Mouse (Mus musculus) heart, adult 2 months (tissue): ENCODE results near the gene Fdxacb1. TPM values are rescaled to one million over a fixed set of nuclear protein-coding genes. Genes with fewer than 3 reads are reported as not detected.

Source experiments
- DNase-seq, 2 experiments: peaks; one replicate each; pipeline ENCODE4 v3.0.0; 2021
- H3K27ac ChIP-seq: fragments of 200-600 bp; 2 replicates; pipeline ENCODE4 v1.8.1; 2022
- H3K27me3 ChIP-seq: fragments of 200-500 bp; 2 replicates; pipeline ENCODE4 v1.6.1; 2012; ENCODE audit warnings: mild to moderate bottlenecking, low read length, inconsistent platforms, mixed read lengths; ENCODE audit not compliant: control insufficient read depth, insufficient read depth
- H3K36me3 ChIP-seq: fragments of 200-500 bp; 2 replicates; pipeline ENCODE4 v1.6.1; 2012; ENCODE audit warnings: low read length, inconsistent platforms; ENCODE audit not compliant: control insufficient read depth, insufficient read depth
- H3K4me1 ChIP-seq: fragments of 200-500 bp; 2 replicates; pipeline ENCODE4 v1.6.1; 2011; ENCODE audit warnings: low read length; ENCODE audit not compliant: control insufficient read depth, insufficient read depth
- H3K4me3 ChIP-seq: fragments of 200-600 bp; 2 replicates; pipeline ENCODE4 v1.8.1; 2022
- H3K79me2 ChIP-seq: fragments of 200-500 bp; replicated peaks from 2 replicates; pipeline ENCODE4 v1.6.1; 2012; ENCODE audit warnings: mild to moderate bottlenecking, inconsistent platforms, low read length, moderate library complexity, mixed read lengths; ENCODE audit not compliant: control insufficient read depth, insufficient read depth
- H3K9ac ChIP-seq: fragments of 200-500 bp; 2 replicates; pipeline ENCODE4 v1.6.1; 2012; ENCODE audit warnings: low read depth, mild to moderate bottlenecking, control low read depth, inconsistent platforms, low read length, mixed read lengths
- CTCF ChIP-seq: fragments of 200-600 bp; IDR thresholded peaks from 2 replicates; pipeline ENCODE4 v1.8.1; 2022; ENCODE audit warnings: antibody characterized with exemption, mild to moderate bottlenecking, moderate library complexity
- EP300 ChIP-seq: fragments of 200-500 bp; IDR thresholded peaks from 2 replicates; pipeline ENCODE4 v1.6.1; 2011; ENCODE audit warnings: low read depth, low read length, control low read depth; ENCODE audit not compliant: insufficient read depth
- POLR2A ChIP-seq: fragments of 200-500 bp; IDR thresholded peaks from 2 replicates; pipeline ENCODE4 v1.6.1; 2011; ENCODE audit warnings: mild to moderate bottlenecking, low read depth, low read length, control low read depth; ENCODE audit not compliant: insufficient read depth
- WGBS: fragments of 180-500 bp; shearing (Covaris S2); methylation state at CpG from one replicate; pipeline ENCODE4 v1.1.7; 2018; 5-methylcytosine and 5-hydroxymethylcytosine counted together
- intact Hi-C: fragments of 180-260 bp; cut with DNase I; formaldehyde crosslinking; loops from one replicate; pipeline ENCODE4 v1.15.1; 2025
- polyA plus RNA-seq: library from polyadenylated mRNA; depleted of rRNA; stranded (reverse); fragments of >200 nt; gene quantifications from 2 replicates; pipeline ENCODE4 v1.2.3, GENCODE M21; 2012
- total RNA-seq, 2 experiments: library from RNA; stranded (reverse); gene quantifications; 2 replicates each; pipeline ENCODE4 v1.2.3; 2021

The Fdxacb1 gene
- total and polyA plus RNA-seq, 3 experiments: 3.4 to 5.1 (median 4.7) TPM

DNA sequence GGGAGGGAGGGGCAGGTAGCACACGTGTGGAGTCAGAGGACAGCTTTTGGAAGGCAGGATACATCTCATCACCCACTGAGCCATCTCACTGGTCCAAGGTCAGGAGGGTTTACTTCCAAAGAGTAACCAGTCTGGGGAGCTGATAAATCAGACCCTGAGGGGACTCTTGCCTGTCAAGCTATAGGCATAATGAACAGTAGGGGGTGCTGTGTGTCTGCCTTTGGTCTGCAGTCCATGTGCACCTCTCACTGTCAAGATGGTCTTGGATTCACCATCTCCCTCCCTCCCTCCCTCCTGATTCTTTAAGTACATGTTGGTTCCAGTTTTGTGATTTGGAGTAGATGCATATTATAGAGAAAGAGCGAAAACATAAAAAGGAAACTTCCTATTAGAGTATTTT, 32.9 kb downstream of the Fdxacb1 start:
- Histone ChIP-seq H3K4me1 (no peaks in the 10 kb centered on the region), H3K36me3 (no peaks in the 10 kb centered on the region), H3K9ac (no peak overlapping the region), H3K27ac (no peak overlapping the region), H3K4me3 (no peak overlapping the region), H3K27me3 (no peaks in the 10 kb centered on the region), H3K79me2 (no peaks in the 10 kb centered on the region)
- TF ChIP-seq POLR2A (no peak), CTCF (peak; percentile 73), EP300 (no peak)
- 61% methylated on average over 2 of the region's 2 CpGs for WGBS
- no peak for DNase-seq
- intact Hi-C loops: loop anchor here (5.0 kb wide), 2 partner anchors 211 to 351 kb away; no protein-coding TSS in a partner anchor

- H3K9ac ChIP-seq: no peak overlapping the region
- no peaks in the 10 kb centered on the region for H3K36me3 ChIP-seq
- no peaks in the 10 kb centered on the region for H3K4me1 ChIP-seq
- H3K27me3 ChIP-seq: no peaks in the 10 kb centered on the region
- DNase-seq: no peak
- 85% methylated on average over 7 of the region's 7 CpGs for WGBS
- H3K4me3 ChIP-seq: no peak overlapping the region
- TF ChIP-seq CTCF (no peak), POLR2A (no peak)
- H3K79me2 ChIP-seq: no peaks in the 10 kb centered on the region
- intact Hi-C loops: loop anchor here (5.0 kb wide), 2 partner anchors 209 to 349 kb away; no protein-coding TSS in a partner anchor
- no peak overlapping the region for H3K27ac ChIP-seq
Measured at GRCm38 (mm10) chr9:50803055-50803671, 35.1 kb downstream of the Fdxacb1 start.

DNA sequence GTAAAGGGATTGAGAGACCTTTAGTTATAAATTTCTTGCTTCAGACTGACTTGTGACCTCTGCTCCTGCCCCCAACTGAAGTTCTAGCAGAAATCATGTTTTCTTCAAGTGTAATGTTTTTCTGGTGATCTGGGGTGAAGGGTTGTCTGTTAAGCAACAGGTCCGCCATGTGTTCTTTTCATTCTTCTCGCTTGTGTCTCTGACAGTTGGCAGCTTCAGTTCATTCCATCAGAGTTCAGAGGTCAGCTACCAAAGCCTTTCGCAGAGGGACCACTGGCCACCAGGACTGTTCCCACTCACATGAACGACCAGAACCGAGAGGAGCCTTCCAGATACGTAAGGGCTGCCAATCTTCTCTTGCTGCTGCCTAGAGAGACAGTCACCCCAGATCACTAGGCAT, 40.4 kb downstream of the Fdxacb1 start:
- no peak overlapping the region for H3K27ac ChIP-seq
- intact Hi-C loops: no loop called here
- no peaks in the 10 kb centered on the region for H3K36me3 ChIP-seq
- no peaks in the 10 kb centered on the region for H3K79me2 ChIP-seq
- WGBS: 90% methylated on average over 6 of the region's 6 CpGs
- DNase-seq: no peak
- H3K4me1 ChIP-seq: no peaks in the 10 kb centered on the region
- TF ChIP-seq POLR2A (no peak), CTCF (no peak), EP300 (no peak)
- no peak overlapping the region for H3K9ac ChIP-seq
- H3K4me3 ChIP-seq: no peak overlapping the region
- no peaks in the 10 kb centered on the region for H3K27me3 ChIP-seq

- Histone ChIP-seq H3K4me1 (no peaks in the 10 kb centered on the region), H3K4me3 (no peak overlapping the region), H3K9ac (no peak overlapping the region), H3K27ac (no peak overlapping the region), H3K36me3 (no peaks in the 10 kb centered on the region), H3K27me3 (no peaks in the 10 kb centered on the region), H3K79me2 (no peaks in the 10 kb centered on the region)
- 94% methylated on average over 13 of the region's 13 CpGs for WGBS
- TF ChIP-seq POLR2A: no peak
- no peak for TF ChIP-seq CTCF
- TF ChIP-seq EP300: no peak
- no peak for DNase-seq
- intact Hi-C loops: no loop called here
Measured at GRCm38 (mm10) chr9:50809146-50809545, 41.1 kb downstream of the Fdxacb1 start.

GRCm38 (mm10) chr9:50811187-50811586, 43.2 kb downstream of the Fdxacb1 start:
- no peaks in the 10 kb centered on the region for H3K27me3 ChIP-seq
- DNase-seq: no peak
- intact Hi-C loops: no loop called here
- no peaks in the 10 kb centered on the region for H3K4me1 ChIP-seq
- no peaks in the 10 kb centered on the region for H3K79me2 ChIP-seq
- no peaks in the 10 kb centered on the region for H3K36me3 ChIP-seq
- H3K4me3 ChIP-seq: no peak overlapping the region
- H3K9ac ChIP-seq: no peak overlapping the region
- TF ChIP-seq EP300: no peak
- no peak for TF ChIP-seq CTCF
- no peak for TF ChIP-seq POLR2A
- no peak overlapping the region for H3K27ac ChIP-seq
- 73% methylated on average over 7 of the region's 7 CpGs for WGBS

GRCm38 (mm10) chr9:50811746-50812145, 43.7 kb downstream of the Fdxacb1 start:
- TF ChIP-seq POLR2A (no peak), CTCF (no peak), EP300 (no peak)
- H3K79me2 ChIP-seq: no peaks in the 10 kb centered on the region
- 79% methylated on average over 2 of the region's 2 CpGs for WGBS
- no peaks in the 10 kb centered on the region for H3K4me1 ChIP-seq
- intact Hi-C loops: no loop called here
- no peaks in the 10 kb centered on the region for H3K36me3 ChIP-seq
- H3K4me3 ChIP-seq: no peak overlapping the region
- no peak for DNase-seq
- no peak overlapping the region for H3K9ac ChIP-seq
- no peaks in the 10 kb centered on the region for H3K27me3 ChIP-seq
- no peak overlapping the region for H3K27ac ChIP-seq
